Mouse (Mus musculus) ES-E14 (cell line): ENCODE measurements at regions not wholly inside any gene's neighbourhood (a gene's known extent, or its start where the extent isn't known, plus 50 kb on each side); places are given as distances from the start of the nearest gene placed in this dataset.

Source experiments
- DNase-seq: peaks from one replicate; pipeline ENCODE4 v3.0.0-alpha.2; 2013; ENCODE audit warnings: low read depth, low spot score
- H3K27ac ChIP-seq: 2 replicates; pipeline ENCODE4 v1.5.1; 2012; ENCODE audit warnings: low read depth, mild to moderate bottlenecking, low read length, moderate library complexity, mixed read lengths; ENCODE audit not compliant: poor library complexity, insufficient read depth, severe bottlenecking
- H3K36me3 ChIP-seq: 2 replicates; pipeline ENCODE4 v1.6.1; 2012; ENCODE audit warnings: mild to moderate bottlenecking, low read length, moderate library complexity, mixed read lengths; ENCODE audit not compliant: control insufficient read depth, poor library complexity, insufficient read depth, severe bottlenecking
- H3K4me1 ChIP-seq, 2 experiments: fragments of 150-350 bp in 1 of 2; sonication (generic) in 1 of 2; 2 replicates each; pipeline ENCODE4 v1.6.1; 2012; ENCODE audit warnings: low read length in 2 of 2, mild to moderate bottlenecking in 1 of 2, mixed read lengths in 1 of 2; ENCODE audit not compliant: control insufficient read depth in 2 of 2, insufficient read depth in 2 of 2, poor library complexity in 1 of 2
- H3K4me3 ChIP-seq, 2 experiments: fragments of 150-350 bp in 1 of 2; sonication (generic) in 1 of 2; 2 replicates each; pipeline ENCODE4 v1.5.1; 2012; ENCODE audit warnings: low read length in 2 of 2, low read depth in 1 of 2, mild to moderate bottlenecking in 1 of 2, mixed read lengths in 1 of 2; ENCODE audit not compliant: insufficient read depth in 1 of 2, poor library complexity in 1 of 2, severe bottlenecking in 1 of 2
- H3K9ac ChIP-seq: 2 replicates; pipeline ENCODE4 v1.6.1; 2012; ENCODE audit warnings: low read depth, mild to moderate bottlenecking, low read length, mixed read lengths; ENCODE audit not compliant: poor library complexity, insufficient read depth, severe bottlenecking
- H3K9me3 ChIP-seq: fragments of 150-350 bp; sonication (generic); 2 replicates; pipeline ENCODE4 v1.6.1; 2012; ENCODE audit warnings: low read depth, mild to moderate bottlenecking, low read length; ENCODE audit not compliant: control insufficient read depth, insufficient read depth
- CHD2 ChIP-seq: IDR thresholded peaks from 2 replicates; pipeline ENCODE4 v1.6.1; 2014; ENCODE audit warnings: mild to moderate bottlenecking, low read depth, low read length, inconsistent platforms
- HCFC1 ChIP-seq: IDR thresholded peaks from 2 replicates; pipeline ENCODE4 v1.6.1; 2012; ENCODE audit warnings: low read length, inconsistent platforms, borderline replicate concordance; ENCODE audit not compliant: insufficient read depth
- MAFK ChIP-seq: IDR thresholded peaks from 2 replicates; pipeline ENCODE4 v1.6.1; 2014; ENCODE audit warnings: mild to moderate bottlenecking, low read depth, low read length, inconsistent platforms; ENCODE audit not compliant: insufficient read depth
- ZC3H11A ChIP-seq: IDR thresholded peaks from 2 replicates; pipeline ENCODE4 v1.6.1; 2012; ENCODE audit warnings: low read depth, mild to moderate bottlenecking, inconsistent platforms, low read length, borderline replicate concordance
- ZNF384 ChIP-seq: IDR thresholded peaks from 2 replicates; pipeline ENCODE4 v1.6.1; 2012; ENCODE audit warnings: low read depth, low read length, inconsistent platforms
- in situ Hi-C, 2 experiments: fragments of 600-800 bp; cut with MboI; formaldehyde crosslinking; loops; one replicate each; pipeline ENCODE4 v1.15.1; 2025; ENCODE audit warnings: low sequenced_read_pairs in 2 of 2, inconsistent platforms in 1 of 2; ENCODE audit not compliant: unreplicated experiment in 2 of 2

DNA sequence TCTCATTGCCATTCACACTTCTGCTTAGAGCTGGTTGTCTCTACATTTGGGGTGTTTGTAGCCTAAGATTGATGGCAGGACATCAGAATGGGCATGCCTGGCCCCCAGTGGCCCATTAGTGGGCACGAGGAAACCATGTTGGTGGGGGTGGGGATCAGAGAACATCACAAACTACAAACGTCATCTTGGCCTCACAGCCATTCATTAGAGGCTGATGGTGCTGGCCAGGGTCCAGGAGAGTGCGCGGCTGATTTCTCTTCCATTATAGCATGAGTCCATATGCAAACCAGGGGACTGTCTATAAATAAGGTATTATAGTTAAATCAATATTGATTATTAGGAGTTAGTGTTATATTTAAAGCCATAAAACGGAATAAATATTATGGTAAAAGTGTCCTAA lies 67.9 kb downstream of the 3100002H09Rik start:
- TF ChIP-seq ZC3H11A (no peak), CHD2 (no peak), ZNF384 (no peak), MAFK (no peak), HCFC1 (no peak)
- no peak overlapping the region for H3K27ac ChIP-seq
- DNase-seq: no peak
- H3K36me3 ChIP-seq: no peaks in the 10 kb centered on the region
- H3K4me1 ChIP-seq: no peaks in the 10 kb centered on the region; a peak in 1 of 4 replicates
- no peaks in the 10 kb centered on the region for H3K9me3 ChIP-seq
- H3K4me3 ChIP-seq: no peak overlapping the region
- no peak overlapping the region for H3K9ac ChIP-seq
- in situ Hi-C loops: no loop called here

DNA sequence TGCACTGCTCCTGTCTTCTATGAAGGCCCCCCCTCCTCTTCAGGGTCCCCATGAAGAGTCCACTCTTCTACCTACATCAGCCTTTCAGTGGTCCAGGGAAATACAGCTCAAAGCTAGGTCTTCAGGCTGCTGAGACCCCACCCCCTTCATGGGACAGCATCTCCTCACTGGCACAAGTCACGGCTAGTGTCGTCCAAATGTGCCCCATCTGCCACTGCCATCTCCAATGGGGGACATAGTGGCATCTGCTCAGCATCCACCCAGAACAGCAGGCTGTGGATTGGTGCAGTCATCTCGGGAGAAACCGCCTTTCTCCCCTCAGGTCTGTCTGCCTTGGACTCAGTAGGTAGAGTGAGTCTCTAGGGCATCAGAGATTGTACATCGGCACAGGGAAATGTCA lies 72.1 kb downstream of the 3100002H09Rik start:
- H3K9ac ChIP-seq: no peak overlapping the region
- TF ChIP-seq CHD2 (no peak), HCFC1 (no peak), ZNF384 (no peak), ZC3H11A (no peak), MAFK (no peak)
- H3K9me3 ChIP-seq: no peaks in the 10 kb centered on the region
- H3K36me3 ChIP-seq: no peaks in the 10 kb centered on the region
- in situ Hi-C loops: no loop called here
- no peak overlapping the region for H3K27ac ChIP-seq
- no peaks in the 10 kb centered on the region for H3K4me1 ChIP-seq
- DNase-seq: no peak
- H3K4me3 ChIP-seq: no peak overlapping the region

- Histone ChIP-seq H3K9me3 (no peaks in the 10 kb centered on the region), H3K4me1 (no peaks in the 10 kb centered on the region), H3K9ac (no peak overlapping the region), H3K27ac (no peak overlapping the region), H3K4me3 (no peak overlapping the region), H3K36me3 (no peaks in the 10 kb centered on the region)
- in situ Hi-C loops: no loop called here
- TF ChIP-seq CHD2: no peak
- TF ChIP-seq MAFK: no peak
- TF ChIP-seq ZNF384: no peak
- no peak for TF ChIP-seq ZC3H11A
- no peak for TF ChIP-seq HCFC1
- DNase-seq: no peak
Measured at GRCm38 (mm10) chr4:124537681-124538080, 72.9 kb downstream of the 3100002H09Rik start.

- Histone ChIP-seq H3K4me3 (no peak overlapping the region), H3K36me3 (no peaks in the 10 kb centered on the region), H3K27ac (no peak overlapping the region), H3K9ac (no peak overlapping the region), H3K4me1 (no peaks in the 10 kb centered on the region), H3K9me3 (no peaks in the 10 kb centered on the region)
- DNase-seq: no peak
- in situ Hi-C loops: no loop called here
- TF ChIP-seq ZNF384: no peak
- TF ChIP-seq MAFK: no peak
- TF ChIP-seq CHD2: no peak
- no peak for TF ChIP-seq HCFC1
- TF ChIP-seq ZC3H11A: no peak
Measured at GRCm38 (mm10) chr4:124533614-124534013, 77.0 kb downstream of the 3100002H09Rik start.

DNA sequence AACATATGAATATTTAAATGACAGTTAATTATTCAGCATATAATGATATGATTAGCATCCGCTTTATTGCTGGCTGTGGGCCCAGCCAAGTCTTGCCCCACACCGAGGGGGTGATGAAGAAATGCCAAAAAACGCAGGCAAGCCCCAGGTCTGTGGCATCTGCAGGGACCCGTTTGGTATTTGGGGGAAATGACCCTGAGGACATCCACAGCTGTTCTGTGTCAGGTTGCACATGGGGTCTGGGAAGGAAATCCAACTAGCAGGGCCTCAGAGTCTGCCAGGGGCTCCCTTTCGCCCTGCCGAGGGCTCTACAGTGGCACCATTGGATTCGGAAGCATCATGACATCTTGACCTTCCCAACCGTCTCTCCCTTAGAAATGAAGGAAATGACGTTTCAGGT lies 80.0 kb downstream of the 3100002H09Rik start:
- in situ Hi-C loops: no loop called here
- Histone ChIP-seq H3K4me3 (no peak overlapping the region), H3K4me1 (no peaks in the 10 kb centered on the region), H3K27ac (no peak overlapping the region), H3K9me3 (no peaks in the 10 kb centered on the region), H3K9ac (no peak overlapping the region), H3K36me3 (no peaks in the 10 kb centered on the region)
- no peak for DNase-seq
- TF ChIP-seq CHD2 (no peak), HCFC1 (no peak), ZC3H11A (no peak), ZNF384 (no peak), MAFK (no peak)
